Mouse (Mus musculus): Measurements from ENCODE around the gene P3h4. TPM values are rescaled to one million over a fixed set of nuclear protein-coding genes. Genes with fewer than 3 reads are reported as not detected.

Gene P3h4
- polyA plus RNA-seq (2015; fragmentation: Nextera tagmentation; extraction: Ambion mirVana) = 68.3 and 68.8 TPM in 2 replicates

DNA sequence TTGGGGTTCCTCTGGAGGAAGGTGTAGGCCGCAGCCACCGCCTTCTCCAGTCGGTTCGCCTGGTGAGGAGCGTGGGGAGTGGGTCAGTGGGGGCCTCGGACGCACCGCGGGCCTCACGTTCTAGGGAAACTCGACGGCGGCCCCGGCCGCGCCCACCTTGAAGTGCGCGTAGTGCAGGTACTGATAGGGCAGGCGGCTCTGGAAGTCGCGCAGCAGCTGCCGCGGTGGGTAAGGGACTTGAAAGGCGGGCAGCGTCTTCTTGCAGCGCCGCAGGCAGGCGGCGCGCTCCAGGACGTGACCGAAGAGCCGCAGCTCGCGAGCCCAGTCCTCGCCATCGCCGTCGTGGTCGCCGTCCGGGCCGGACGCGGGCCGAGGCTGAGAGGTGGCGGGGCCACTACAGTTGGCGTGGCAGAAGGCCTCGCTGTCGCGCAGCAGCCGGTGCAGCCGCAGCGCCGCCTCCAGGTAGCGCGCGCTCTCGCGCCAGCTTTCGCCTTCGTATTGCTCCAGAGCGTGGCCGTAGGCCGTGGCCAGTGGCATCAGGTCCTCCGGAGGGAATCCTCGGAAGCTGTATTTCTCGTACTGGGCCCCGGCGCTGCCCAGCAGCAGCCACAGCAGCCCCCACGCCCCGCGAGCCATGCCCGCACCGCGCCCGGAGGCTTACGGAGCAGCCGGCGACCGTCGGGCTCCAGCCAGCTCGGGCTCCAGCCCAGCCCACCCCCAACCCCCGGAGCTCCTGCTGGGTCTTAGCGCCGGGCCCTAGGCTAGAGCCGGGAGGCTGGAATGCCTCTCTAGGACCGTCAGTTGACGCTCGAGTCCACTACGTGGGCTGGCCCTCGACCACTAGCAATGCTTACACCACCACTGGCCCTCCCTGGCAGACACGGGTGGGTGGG lies at the start of gene P3h4:
Gene P3h4 (minus strand): TSS at position 816 of the 893 bp plus-strand sequence.
- H3K4me3 ChIP-seq (ENCODE audit: low read length) = peak within 1 kb of the TSS; percentile 84
- peaks cover 38% of the 10 kb centered on the region for H3K4me1 ChIP-seq (replicated peaks; ENCODE audit: control insufficient read depth, insufficient read depth, low read length)
- peaks cover 6% of the 10 kb centered on the region for H3K36me3 ChIP-seq (ENCODE audit: control insufficient read depth, insufficient read depth, low read length)
- peak; percentile 97 for ATAC-seq (ENCODE audit: low read depth)
- peak within 1 kb of the TSS; percentile 91 for H3K9ac ChIP-seq (ENCODE audit: low read length)
- H3K4me2 ChIP-seq (ENCODE audit: low read depth, low read length) = peak within 1 kb of the TSS; percentile 79
- 1% methylated on average over 87 of the region's 93 CpGs for WGBS
- H3K9me3 ChIP-seq (ENCODE audit: control insufficient read depth, low read length) = no peaks in the 10 kb centered on the region
- no peaks in the 10 kb centered on the region for H3K27me3 ChIP-seq (ENCODE audit: control insufficient read depth, insufficient read depth, low read depth, low read length)
- peak within 1 kb of the TSS; percentile 97 for H3K27ac ChIP-seq (ENCODE audit: low read length)

DNA sequence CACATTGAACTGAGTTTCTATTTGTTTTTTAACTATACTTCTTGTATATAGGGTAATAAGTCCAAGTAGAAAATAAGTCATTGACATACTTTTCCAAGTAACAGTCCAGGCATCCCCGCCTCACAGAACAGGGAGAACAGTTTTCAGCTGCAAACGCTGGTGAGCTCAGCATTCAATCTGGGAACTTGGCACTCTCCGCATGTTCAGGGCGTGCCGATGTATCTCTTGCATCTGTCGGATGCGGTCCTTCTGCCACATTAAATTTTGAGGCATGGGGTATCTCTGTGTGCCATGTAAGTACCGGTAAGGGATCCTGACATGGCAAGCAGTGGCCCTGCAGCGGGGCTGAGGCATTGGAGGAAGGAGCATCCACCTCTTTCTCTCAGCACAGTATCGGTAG lies 48.1 kb upstream of the P3h4 start:
- H3K9ac ChIP-seq (ENCODE audit: low read length) = no peak overlapping the region
- no peaks in the 10 kb centered on the region for H3K27me3 ChIP-seq (ENCODE audit: control insufficient read depth, insufficient read depth, low read depth, low read length)
- no peak for ATAC-seq (ENCODE audit: low read depth)
- H3K4me1 ChIP-seq (replicated peaks; ENCODE audit: control insufficient read depth, insufficient read depth, low read length) = 0 out of 2 replicates have a peak, but pooled peaks cover 3% of the 10 kb centered on the region
- no peak overlapping the region for H3K27ac ChIP-seq (ENCODE audit: low read length)
- no peaks in the 10 kb centered on the region for H3K9me3 ChIP-seq (ENCODE audit: control insufficient read depth, low read length)
- H3K36me3 ChIP-seq (ENCODE audit: control insufficient read depth, insufficient read depth, low read length) = peaks cover 11% of the 10 kb centered on the region
- H3K4me2 ChIP-seq (ENCODE audit: low read depth, low read length) = no peak overlapping the region
- H3K4me3 ChIP-seq (ENCODE audit: low read length) = no peak overlapping the region
- 88% methylated on average over 10 of the region's 10 CpGs for WGBS

DNA sequence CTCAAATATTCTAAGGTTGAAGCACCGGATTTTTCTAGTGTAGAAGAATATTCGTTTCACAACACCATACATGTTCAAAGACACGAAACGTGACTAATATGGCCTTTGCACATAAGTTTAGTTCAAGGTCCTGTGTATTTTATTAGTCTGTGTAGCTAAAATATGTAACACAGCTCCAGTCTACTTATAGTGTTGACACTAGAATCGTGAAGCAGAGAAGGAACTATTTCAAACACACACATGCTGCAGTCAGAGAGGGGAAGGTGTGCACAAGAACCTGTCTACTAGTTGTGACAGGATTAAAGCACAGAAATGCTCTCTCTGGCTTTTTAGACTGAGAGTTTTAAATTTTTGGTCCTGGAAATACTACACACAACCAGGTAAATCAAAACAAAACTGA lies 43.1 kb upstream of the P3h4 start:
- 54% methylated on average over 5 of the region's 5 CpGs for WGBS
- peak overlapping the region; percentile 56 for H3K27ac ChIP-seq (ENCODE audit: low read length)
- ATAC-seq (ENCODE audit: low read depth) = 0 out of 2 replicates have a peak, but pooled peaks have one; percentile 52
- H3K36me3 ChIP-seq (ENCODE audit: control insufficient read depth, insufficient read depth, low read length) = peaks cover 10% of the 10 kb centered on the region
- peaks cover 3% of the 10 kb centered on the region; the same call in 1 of the 2 replicates for H3K4me1 ChIP-seq (replicated peaks; ENCODE audit: control insufficient read depth, insufficient read depth, low read length)
- H3K27me3 ChIP-seq (ENCODE audit: control insufficient read depth, insufficient read depth, low read depth, low read length) = no peaks in the 10 kb centered on the region
- H3K9ac ChIP-seq (ENCODE audit: low read length) = no peak overlapping the region
- no peak overlapping the region for H3K4me2 ChIP-seq (ENCODE audit: low read depth, low read length)
- H3K4me3 ChIP-seq (ENCODE audit: low read length) = no peak overlapping the region
- H3K9me3 ChIP-seq (ENCODE audit: control insufficient read depth, low read length) = no peaks in the 10 kb centered on the region

- 50% methylated on average over 4 of the region's 4 CpGs for WGBS
- H3K27me3 ChIP-seq (ENCODE audit: control insufficient read depth, insufficient read depth, low read depth, low read length) = no peaks in the 10 kb centered on the region
- H3K4me1 ChIP-seq (replicated peaks; ENCODE audit: control insufficient read depth, insufficient read depth, low read length) = peaks cover 3% of the 10 kb centered on the region; the same call in 1 of the 2 replicates
- no peak overlapping the region for H3K4me3 ChIP-seq (ENCODE audit: low read length)
- no peak overlapping the region for H3K9ac ChIP-seq (ENCODE audit: low read length)
- H3K27ac ChIP-seq (ENCODE audit: low read length) = peak overlapping the region; percentile 56
- peaks cover 9% of the 10 kb centered on the region for H3K36me3 ChIP-seq (ENCODE audit: control insufficient read depth, insufficient read depth, low read length)
- H3K4me2 ChIP-seq (ENCODE audit: low read depth, low read length) = no peak overlapping the region
- ATAC-seq (ENCODE audit: low read depth) = peak; percentile 60; the same call in 1 of the 2 replicates
- no peaks in the 10 kb centered on the region for H3K9me3 ChIP-seq (ENCODE audit: control insufficient read depth, low read length)
Observed at GRCm38 (mm10) chr11:100457247-100457646, 42.6 kb upstream of the P3h4 start.

- H3K36me3 ChIP-seq (ENCODE audit: control insufficient read depth, insufficient read depth, low read length) = peaks cover 5% of the 10 kb centered on the region; the same call in 1 of the 2 replicates
- H3K9ac ChIP-seq (ENCODE audit: low read length) = no peak overlapping the region
- 82% methylated on average over 6 of the region's 6 CpGs for WGBS
- no peak overlapping the region for H3K4me3 ChIP-seq (ENCODE audit: low read length)
- no peaks in the 10 kb centered on the region for H3K9me3 ChIP-seq (ENCODE audit: control insufficient read depth, low read length)
- peaks cover 14% of the 10 kb centered on the region for H3K4me1 ChIP-seq (replicated peaks; ENCODE audit: control insufficient read depth, insufficient read depth, low read length)
- H3K4me2 ChIP-seq (ENCODE audit: low read depth, low read length) = no peak overlapping the region
- ATAC-seq (ENCODE audit: low read depth) = no peak
- H3K27me3 ChIP-seq (ENCODE audit: control insufficient read depth, insufficient read depth, low read depth, low read length) = no peaks in the 10 kb centered on the region
- no peak overlapping the region for H3K27ac ChIP-seq (ENCODE audit: low read length)
Observed at GRCm38 (mm10) chr11:100442625-100443024, 28.0 kb upstream of the P3h4 start.

DNA sequence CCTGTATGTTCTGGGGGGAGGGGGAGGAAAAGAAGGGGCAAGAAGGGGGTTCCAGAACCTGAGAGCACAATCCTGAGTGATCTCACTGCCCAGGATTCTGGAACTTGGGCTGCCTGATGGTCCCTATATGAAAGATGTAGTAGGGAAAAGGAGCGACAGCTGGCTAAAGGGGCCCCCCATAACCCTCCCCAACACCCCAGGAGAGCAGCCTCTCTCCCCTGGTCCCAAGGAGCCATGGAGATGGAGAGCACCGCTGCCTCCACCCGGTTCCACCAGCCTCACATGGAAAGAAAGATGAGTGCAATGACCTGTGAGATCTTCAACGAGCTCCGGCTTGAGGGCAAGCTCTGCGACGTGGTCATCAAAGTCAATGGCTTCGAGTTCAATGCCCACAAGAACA lies 27.2 kb upstream of the P3h4 start, which contains the start of the genes Nt5c3b and Klhl10:
Gene Nt5c3b (minus strand): TSS at position 12 of the 400 bp plus-strand sequence.
Gene Klhl10 (plus strand): TSS at position 121 of the 400 bp plus-strand sequence.
- WGBS = 76% methylated on average over 8 of the region's 8 CpGs
- H3K9me3 ChIP-seq (ENCODE audit: control insufficient read depth, low read length) = no peaks in the 10 kb centered on the region
- ATAC-seq (ENCODE audit: low read depth) = no peak

DNA sequence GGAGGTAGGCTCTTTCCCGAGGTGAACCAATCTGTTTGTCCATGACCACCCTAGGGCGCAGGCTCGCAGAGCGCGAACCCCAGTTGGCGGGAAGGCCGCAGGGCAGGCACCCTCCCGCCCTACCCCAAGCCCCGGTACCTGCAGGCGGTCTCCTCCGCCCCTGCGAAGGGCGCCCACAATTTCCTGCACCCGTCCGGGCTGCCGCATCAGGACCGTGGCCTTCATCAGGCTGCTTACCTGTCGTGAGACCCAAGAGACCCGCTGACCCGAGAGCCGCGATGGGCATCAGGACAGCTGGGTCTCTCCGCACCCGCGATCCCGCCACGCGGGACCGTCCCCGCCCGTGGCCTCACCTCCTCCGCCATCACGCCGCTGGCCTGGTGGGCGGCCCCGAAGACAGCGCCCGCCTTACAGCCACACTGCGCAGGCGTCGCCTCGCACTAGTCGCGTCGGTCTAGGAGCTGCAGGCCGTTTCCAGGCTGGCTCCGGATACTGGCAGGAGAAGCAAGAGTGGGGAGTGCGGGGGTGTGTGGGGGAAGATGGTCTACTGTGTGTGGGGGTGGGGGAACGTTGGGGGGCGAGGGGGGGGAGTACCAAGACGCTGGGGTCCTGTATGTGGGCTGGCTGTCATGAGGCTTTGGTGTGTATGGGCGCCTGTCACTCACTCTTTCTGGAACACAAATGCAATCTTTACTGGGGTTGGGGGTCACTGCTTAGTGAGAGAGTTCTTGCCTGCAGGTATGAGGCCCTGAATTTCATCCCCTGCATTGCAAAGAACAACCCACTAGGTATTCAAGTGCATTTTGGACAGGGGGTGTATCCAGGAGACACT lies 26.3 kb upstream of the P3h4 start:
- H3K9ac ChIP-seq (ENCODE audit: low read length) = peak overlapping the region; percentile 83
- peaks cover 14% of the 10 kb centered on the region for H3K4me1 ChIP-seq (replicated peaks; ENCODE audit: control insufficient read depth, insufficient read depth, low read length)
- H3K4me3 ChIP-seq (ENCODE audit: low read length) = peak overlapping the region; percentile 87
- peak; percentile 98 for ATAC-seq (ENCODE audit: low read depth)
- WGBS = 1% methylated on average over 52 of the region's 52 CpGs
- peaks cover 10% of the 10 kb centered on the region for H3K36me3 ChIP-seq (ENCODE audit: control insufficient read depth, insufficient read depth, low read length)
- H3K9me3 ChIP-seq (ENCODE audit: control insufficient read depth, low read length) = no peaks in the 10 kb centered on the region
- H3K27ac ChIP-seq (ENCODE audit: low read length) = peak overlapping the region; percentile 58; the same call in 1 of the 2 replicates
- no peaks in the 10 kb centered on the region for H3K27me3 ChIP-seq (ENCODE audit: control insufficient read depth, insufficient read depth, low read depth, low read length)
- H3K4me2 ChIP-seq (ENCODE audit: low read depth, low read length) = peak overlapping the region; percentile 66

More for the DNA sequence above, 27.2 kb upstream of the P3h4 start, which contains the start of the genes Nt5c3b and Klhl10:
- no peaks in the 10 kb centered on the region for H3K27me3 ChIP-seq (ENCODE audit: control insufficient read depth, insufficient read depth, low read depth, low read length)
- H3K27ac ChIP-seq (ENCODE audit: low read length) = peak within 1 kb of the TSS; percentile 58; the same call in 1 of the 2 replicates
- H3K9ac ChIP-seq (ENCODE audit: low read length) = peak within 1 kb of the TSS; percentile 83
- peaks cover 14% of the 10 kb centered on the region for H3K4me1 ChIP-seq (replicated peaks; ENCODE audit: control insufficient read depth, insufficient read depth, low read length)
- peak within 1 kb of the TSS; percentile 87 for H3K4me3 ChIP-seq (ENCODE audit: low read length)
- H3K36me3 ChIP-seq (ENCODE audit: control insufficient read depth, insufficient read depth, low read length) = peaks cover 9% of the 10 kb centered on the region; the same call in 1 of the 2 replicates
- peak within 1 kb of the TSS; percentile 66 for H3K4me2 ChIP-seq (ENCODE audit: low read depth, low read length)

- peaks cover 16% of the 10 kb centered on the region for H3K36me3 ChIP-seq (ENCODE audit: control insufficient read depth, insufficient read depth, low read length)
Observed at GRCm38 (mm10) chr11:100437901-100438300, 23.3 kb upstream of the P3h4 start.

More at GRCm38 (mm10) chr11:100437901-100438300, 23.3 kb upstream of the P3h4 start:
- no peaks in the 10 kb centered on the region for H3K27me3 ChIP-seq (ENCODE audit: control insufficient read depth, insufficient read depth, low read depth, low read length)
- no peak overlapping the region for H3K27ac ChIP-seq (ENCODE audit: low read length)
- no peak for ATAC-seq (ENCODE audit: low read depth)
- no peak overlapping the region for H3K9ac ChIP-seq (ENCODE audit: low read length)
- no peaks in the 10 kb centered on the region for H3K9me3 ChIP-seq (ENCODE audit: control insufficient read depth, low read length)
- no peak overlapping the region for H3K4me3 ChIP-seq (ENCODE audit: low read length)
- WGBS = 81% methylated on average over 1 of the region's 1 CpGs
- H3K4me2 ChIP-seq (ENCODE audit: low read depth, low read length) = no peak overlapping the region
- H3K4me1 ChIP-seq (replicated peaks; ENCODE audit: control insufficient read depth, insufficient read depth, low read length) = peaks cover 14% of the 10 kb centered on the region
